Mouse (Mus musculus) midbrain, embryonic 16.5 days (tissue): ENCODE results near the gene Agbl3. TPM values are rescaled to one million over a fixed set of nuclear protein-coding genes. Genes with fewer than 3 reads are reported as not detected.

Source experiments
- ATAC-seq: fragments of 200-750 bp; cut with Nextera tagmentation; 2 replicates; pipeline ENCODE4 v1.8.0; 2017; ENCODE audit warnings: moderate TSS enrichment
- H3K27ac ChIP-seq: fragments of 300-500 bp; sonication (generic); 2 replicates; pipeline ENCODE4 v1.5.1; 2014; ENCODE audit warnings: mild to moderate bottlenecking, low read length, mixed read lengths
- H3K27me3 ChIP-seq: fragments of 300-500 bp; sonication (generic); 2 replicates; pipeline ENCODE4 v1.6.1; 2014; ENCODE audit warnings: low read depth, low read length, mixed read lengths; ENCODE audit not compliant: control insufficient read depth, insufficient read depth
- H3K36me3 ChIP-seq: fragments of 300-500 bp; sonication (generic); 2 replicates; pipeline ENCODE4 v1.6.1; 2014; ENCODE audit warnings: mild to moderate bottlenecking, low read length, moderate library complexity, mixed read lengths; ENCODE audit not compliant: control insufficient read depth, insufficient read depth
- H3K4me1 ChIP-seq: fragments of 300-500 bp; sonication (generic); 2 replicates; pipeline ENCODE4 v1.6.1; 2014; ENCODE audit warnings: mild to moderate bottlenecking, low read length, mixed read lengths; ENCODE audit not compliant: control insufficient read depth, insufficient read depth
- H3K4me2 ChIP-seq: fragments of 300-500 bp; sonication (generic); 2 replicates; pipeline ENCODE4 v1.6.1; 2014; ENCODE audit warnings: mild to moderate bottlenecking, low read length, mixed read lengths
- H3K4me3 ChIP-seq: fragments of 300-500 bp; sonication (generic); 2 replicates; pipeline ENCODE4 v1.5.1; 2014; ENCODE audit warnings: low read depth, mild to moderate bottlenecking, low read length, moderate library complexity, mixed read lengths
- H3K9ac ChIP-seq: fragments of 300-500 bp; sonication (generic); 2 replicates; pipeline ENCODE4 v1.6.1; 2014; ENCODE audit warnings: low read depth, low read length, mixed read lengths
- H3K9me3 ChIP-seq: fragments of 300-500 bp; sonication (generic); replicated peaks from 2 replicates; pipeline ENCODE4 v1.6.1; 2014; ENCODE audit warnings: mild to moderate bottlenecking, low read length, mixed read lengths; ENCODE audit not compliant: control insufficient read depth, poor library complexity, severe bottlenecking
- WGBS: fragments of 180-500 bp; shearing (Covaris S2); extraction: QIAGEN DNeasy Blood & Tissue Kit; methylation state at CpG from one replicate; pipeline ENCODE4 v1.1.7; 2014; 5-methylcytosine and 5-hydroxymethylcytosine counted together
- polyA plus RNA-seq: library from polyadenylated mRNA; unstranded; fragments of >200 nt; fragmentation: Nextera tagmentation; extraction: Ambion mirVana; gene quantifications from 2 replicates; pipeline ENCODE4 v1.2.1, GENCODE M21; 2015

Agbl3 gene
- polyA plus RNA-seq, 1 experiment from 2014 or later: 15.2 TPM

DNA sequence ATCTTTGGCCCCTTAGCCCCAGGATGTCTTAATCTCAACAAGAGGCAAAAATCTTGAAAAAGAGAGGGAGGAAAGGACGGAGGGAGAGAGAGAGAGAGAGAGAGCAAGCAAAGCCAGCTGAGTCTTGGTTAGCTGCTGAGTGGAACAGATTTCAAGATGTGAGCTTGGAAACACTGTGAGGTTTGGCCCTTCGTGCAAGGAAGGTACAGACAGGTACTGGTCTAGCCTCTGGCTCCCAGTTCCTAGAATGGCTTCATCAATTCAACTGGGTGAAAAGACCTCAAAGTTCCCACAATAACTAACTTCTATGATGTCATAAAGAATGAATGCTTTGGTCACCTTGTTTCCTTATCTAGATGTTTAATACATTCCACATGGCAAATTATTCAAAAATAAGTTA, 3.1 kb upstream of the Agbl3 start:
- Histone ChIP-seq H3K27me3 (no peaks in the 10 kb centered on the region), H3K9me3 (no peaks in the 10 kb centered on the region), H3K4me2 (no peak overlapping the region), H3K4me1 (0 out of 2 replicates have a peak, but pooled peaks cover 2% of the 10 kb centered on the region), H3K27ac (no peak overlapping the region), H3K9ac (no peak overlapping the region), H3K4me3 (no peak overlapping the region), H3K36me3 (no peaks in the 10 kb centered on the region)
- 85% methylated on average over 2 of the region's 2 CpGs for WGBS
- ATAC-seq: no peak

- 68% methylated on average over 10 of the region's 10 CpGs for WGBS
- Histone ChIP-seq H3K36me3 (no peaks in the 10 kb centered on the region), H3K4me2 (no peak overlapping the region), H3K27me3 (no peaks in the 10 kb centered on the region), H3K27ac (no peak overlapping the region), H3K9me3 (no peaks in the 10 kb centered on the region), H3K9ac (no peak overlapping the region), H3K4me3 (no peak overlapping the region), H3K4me1 (0 out of 2 replicates have a peak, but pooled peaks cover 2% of the 10 kb centered on the region)
- ATAC-seq: no peak
These were observed 2.1 kb upstream of the Agbl3 start for GRCm38 (mm10) chr6:34777981-34778668.

DNA sequence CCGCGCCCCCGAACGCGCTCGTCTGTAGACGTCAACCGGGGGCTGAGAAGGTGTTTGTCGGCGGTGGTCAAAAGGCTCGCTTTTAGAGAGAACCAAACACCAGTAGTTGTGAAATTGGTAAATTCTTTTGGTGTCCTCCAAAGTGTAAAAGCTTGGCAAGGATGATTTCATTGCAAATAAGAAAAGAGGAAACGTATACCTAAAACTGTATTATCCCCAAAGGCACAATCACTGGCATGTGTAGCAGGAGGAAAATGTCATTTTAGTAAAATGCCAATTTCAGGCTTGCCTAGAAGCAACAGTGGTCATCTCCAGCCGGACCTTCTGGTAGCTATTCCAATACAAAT, 684 bp downstream of the Agbl3 start:
- ATAC-seq: no peak
- Histone ChIP-seq H3K9ac (peak overlapping the region; percentile 87), H3K36me3 (no peaks in the 10 kb centered on the region), H3K4me1 (0 out of 2 replicates have a peak, but pooled peaks cover 2% of the 10 kb centered on the region), H3K4me2 (peak overlapping the region; percentile 52), H3K27me3 (no peaks in the 10 kb centered on the region), H3K27ac (peak overlapping the region; percentile 98), H3K4me3 (peak overlapping the region; percentile 66), H3K9me3 (no peaks in the 10 kb centered on the region)
- WGBS: 4% methylated on average over 13 of the region's 13 CpGs

- no peaks in the 10 kb centered on the region for H3K36me3 ChIP-seq
- H3K27me3 ChIP-seq: no peaks in the 10 kb centered on the region
- 0 out of 2 replicates have a peak, but pooled peaks cover 2% of the 10 kb centered on the region for H3K4me1 ChIP-seq
- WGBS: 94% methylated on average over 1 of the region's 1 CpGs
- no peak for ATAC-seq
- H3K4me2 ChIP-seq: no peak overlapping the region
- H3K4me3 ChIP-seq: no peak overlapping the region
- H3K9ac ChIP-seq: no peak overlapping the region
- no peaks in the 10 kb centered on the region for H3K9me3 ChIP-seq
- no peak overlapping the region for H3K27ac ChIP-seq
These were observed 2.3 kb downstream of the Agbl3 start for GRCm38 (mm10) chr6:34782493-34782892.

DNA sequence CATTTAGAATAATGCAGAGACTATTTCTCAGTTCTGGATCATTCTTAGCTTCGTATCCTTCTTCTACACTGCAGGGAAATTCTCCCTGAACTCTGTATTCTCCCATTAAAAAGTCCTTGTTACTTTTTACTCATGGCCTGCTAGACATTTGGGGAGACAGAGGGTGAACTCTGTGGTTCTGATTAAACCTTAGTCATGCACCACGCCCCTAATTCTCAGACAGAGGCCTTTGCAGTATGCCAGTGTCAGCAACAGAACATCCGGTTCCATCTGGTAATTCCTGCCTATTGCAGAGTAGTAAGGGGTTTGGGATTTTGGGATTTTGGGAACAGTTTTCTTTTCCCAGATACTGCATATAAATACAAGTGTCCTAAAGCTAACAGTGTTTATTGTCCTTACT, 16.6 kb downstream of the Agbl3 start:
- 87% methylated on average over 3 of the region's 3 CpGs for WGBS
- Histone ChIP-seq H3K9me3 (no peaks in the 10 kb centered on the region), H3K27me3 (no peaks in the 10 kb centered on the region), H3K9ac (no peak overlapping the region), H3K36me3 (no peaks in the 10 kb centered on the region), H3K4me1 (no peaks in the 10 kb centered on the region), H3K4me3 (no peak overlapping the region), H3K4me2 (no peak overlapping the region), H3K27ac (no peak overlapping the region)
- ATAC-seq: no peak

GRCm38 (mm10) chr6:34797887-34798286, 17.7 kb downstream of the Agbl3 start:
- Histone ChIP-seq H3K4me1 (no peaks in the 10 kb centered on the region), H3K4me2 (no peak overlapping the region), H3K27ac (no peak overlapping the region), H3K4me3 (no peak overlapping the region), H3K36me3 (no peaks in the 10 kb centered on the region), H3K27me3 (no peaks in the 10 kb centered on the region), H3K9ac (no peak overlapping the region), H3K9me3 (no peaks in the 10 kb centered on the region)
- 76% methylated on average over 3 of the region's 3 CpGs for WGBS
- ATAC-seq: no peak

GRCm38 (mm10) chr6:34805582-34805981, 25.4 kb downstream of the Agbl3 start:
- 81% methylated on average over 2 of the region's 2 CpGs for WGBS
- Histone ChIP-seq H3K4me1 (no peaks in the 10 kb centered on the region), H3K4me3 (no peak overlapping the region), H3K27ac (no peak overlapping the region), H3K9me3 (no peaks in the 10 kb centered on the region), H3K9ac (no peak overlapping the region), H3K36me3 (no peaks in the 10 kb centered on the region), H3K27me3 (no peaks in the 10 kb centered on the region), H3K4me2 (no peak overlapping the region)
- ATAC-seq: no peak

DNA sequence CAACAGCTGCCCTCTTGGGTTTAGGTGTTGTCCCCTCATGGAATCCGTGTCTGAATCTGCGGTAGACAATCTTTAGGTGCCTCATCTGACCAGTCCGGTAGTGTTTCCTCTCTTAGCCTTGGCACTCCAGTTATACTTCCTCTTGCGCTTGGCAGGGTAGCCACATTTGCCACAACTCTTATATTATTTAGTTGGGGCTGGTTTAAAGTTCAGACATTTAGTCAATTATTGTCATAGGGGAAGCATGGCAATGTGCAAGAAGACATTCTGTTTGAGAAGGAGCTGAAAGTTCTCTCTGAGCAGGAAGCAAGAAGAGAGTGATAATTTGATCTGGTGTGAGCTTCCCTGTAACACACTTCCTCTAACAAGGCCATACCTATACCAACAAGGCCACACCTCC, 30.4 kb downstream of the Agbl3 start:
- no peaks in the 10 kb centered on the region for H3K9me3 ChIP-seq
- H3K4me1 ChIP-seq: no peaks in the 10 kb centered on the region
- H3K36me3 ChIP-seq: no peaks in the 10 kb centered on the region
- no peak overlapping the region for H3K9ac ChIP-seq
- no peak overlapping the region for H3K4me2 ChIP-seq
- no peak overlapping the region for H3K27ac ChIP-seq
- no peaks in the 10 kb centered on the region for H3K27me3 ChIP-seq
- H3K4me3 ChIP-seq: no peak overlapping the region
- ATAC-seq: no peak
- WGBS: 92% methylated on average over 4 of the region's 4 CpGs

GRCm38 (mm10) chr6:34824406-34824805, 44.2 kb downstream of the Agbl3 start:
- Histone ChIP-seq H3K9ac (no peak overlapping the region), H3K27ac (no peak overlapping the region)
- no peak for ATAC-seq

More at GRCm38 (mm10) chr6:34824406-34824805, 44.2 kb downstream of the Agbl3 start:
- Histone ChIP-seq H3K4me1 (no peaks in the 10 kb centered on the region), H3K27me3 (no peaks in the 10 kb centered on the region), H3K36me3 (no peaks in the 10 kb centered on the region), H3K4me2 (no peak overlapping the region), H3K9me3 (no peaks in the 10 kb centered on the region), H3K4me3 (no peak overlapping the region)
